Mouse (Mus musculus): ENCODE measurements at regions not wholly inside any gene's neighbourhood (a gene's known extent, or its start where the extent isn't known, plus 50 kb on each side); places are given as distances from the start of the nearest gene placed in this dataset.

DNA sequence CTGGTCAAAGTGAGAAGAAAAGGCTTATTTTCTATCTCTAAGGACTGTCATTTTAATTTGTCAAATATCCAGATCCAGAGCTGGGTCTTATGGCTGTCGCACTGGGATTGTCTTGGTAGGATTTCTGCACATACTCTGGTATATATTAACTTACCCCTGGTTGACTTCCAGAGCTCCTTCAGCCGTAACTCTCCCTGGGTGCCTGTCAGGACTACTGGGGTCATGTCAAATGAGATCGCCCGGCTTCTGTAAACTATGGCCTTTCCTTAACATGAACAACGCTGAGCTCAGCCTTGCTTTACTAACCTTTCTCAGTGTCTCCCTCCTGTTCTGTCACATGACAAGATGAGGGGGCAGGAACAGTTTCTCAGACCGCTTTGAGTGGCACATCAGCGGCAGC is 88.1 kb downstream of the Lrrc30 start:
- Histone ChIP-seq H3K4me1 (replicated peaks; ENCODE audit: control insufficient read depth, insufficient read depth, low read length) (no peaks in the 10 kb centered on the region), H3K27ac (ENCODE audit: low read length) (no peak overlapping the region), H3K9ac (ENCODE audit: low read length) (no peak overlapping the region), H3K9me3 (ENCODE audit: control insufficient read depth, low read length) (peaks cover 7% of the 10 kb centered on the region; the same call in 1 of the 2 replicates), H3K4me3 (ENCODE audit: low read length) (no peak overlapping the region), H3K4me2 (ENCODE audit: low read depth, low read length) (no peak overlapping the region), H3K27me3 (ENCODE audit: control insufficient read depth, insufficient read depth, low read depth, low read length) (no peaks in the 10 kb centered on the region), H3K36me3 (ENCODE audit: control insufficient read depth, insufficient read depth, low read length) (no peaks in the 10 kb centered on the region)
- ATAC-seq (ENCODE audit: low read depth), result no peak
- 70% methylated on average over 7 of the region's 7 CpGs for WGBS

DNA sequence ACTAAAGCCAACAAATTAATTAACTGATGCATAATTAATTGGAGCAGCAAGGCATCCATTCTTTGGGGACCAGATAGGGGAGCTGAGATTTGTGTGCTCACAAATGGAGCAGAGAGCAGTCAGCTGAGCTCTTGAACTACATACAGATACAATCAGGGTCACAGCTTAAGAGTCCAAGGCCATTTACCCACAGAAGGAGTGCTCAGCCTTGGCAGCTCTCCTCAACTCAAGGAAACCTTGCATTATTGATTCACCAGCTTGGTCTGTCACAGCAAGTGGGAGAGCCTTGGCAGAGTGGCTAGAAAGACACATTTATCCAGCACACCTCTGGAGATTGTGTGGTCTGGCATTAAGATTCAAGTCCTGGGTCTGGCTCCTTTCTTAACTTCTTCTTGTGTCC is 100.2 kb downstream of the Lrrc30 start:
- H3K4me1 ChIP-seq (replicated peaks; ENCODE audit: control insufficient read depth, insufficient read depth, low read length), result no peaks in the 10 kb centered on the region
- H3K9me3 ChIP-seq (ENCODE audit: control insufficient read depth, low read length), result no peaks in the 10 kb centered on the region
- no peak overlapping the region for H3K9ac ChIP-seq (ENCODE audit: low read length)
- H3K27ac ChIP-seq (ENCODE audit: low read length), result no peak overlapping the region
- no peaks in the 10 kb centered on the region for H3K36me3 ChIP-seq (ENCODE audit: control insufficient read depth, insufficient read depth, low read length)
- no peak overlapping the region for H3K4me2 ChIP-seq (ENCODE audit: low read depth, low read length)
- H3K4me3 ChIP-seq (ENCODE audit: low read length), result no peak overlapping the region
- no peak for ATAC-seq (ENCODE audit: low read depth)
- H3K27me3 ChIP-seq (ENCODE audit: control insufficient read depth, insufficient read depth, low read depth, low read length), result no peaks in the 10 kb centered on the region

DNA sequence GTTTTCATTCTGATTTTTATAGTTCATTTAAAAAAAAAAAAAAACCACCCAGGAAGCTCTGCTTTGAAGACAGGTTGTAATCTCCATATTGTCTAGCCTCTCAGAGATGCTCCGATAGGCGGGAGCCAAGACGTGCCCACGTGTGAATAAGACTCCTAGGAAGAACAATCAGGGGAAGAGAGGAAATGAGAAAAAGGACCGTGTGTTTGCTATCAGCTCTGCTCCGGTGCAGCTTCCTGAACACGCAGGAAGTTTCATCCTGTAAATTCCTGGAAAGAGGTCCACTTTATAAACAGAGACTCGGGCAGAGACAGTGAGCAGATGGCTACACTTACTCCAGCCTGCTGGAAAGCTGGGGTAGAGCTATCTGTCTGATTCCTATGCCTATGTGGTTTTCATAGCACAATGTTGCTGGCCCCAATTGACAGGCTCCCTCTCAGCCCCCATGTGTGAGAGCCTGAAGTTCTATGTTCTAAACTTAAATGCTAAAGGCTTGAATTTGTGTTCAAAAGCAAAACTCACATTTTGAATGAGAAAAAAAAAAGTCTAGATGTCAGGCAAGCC is 111.6 kb downstream of the Lrrc30 start:
- Histone ChIP-seq H3K4me2 (ENCODE audit: low read depth, low read length) (no peak overlapping the region), H3K27ac (ENCODE audit: low read length) (peak overlapping the region; percentile 64), H3K4me1 (replicated peaks; ENCODE audit: control insufficient read depth, insufficient read depth, low read length) (peaks cover 3% of the 10 kb centered on the region; the same call in 1 of the 2 replicates), H3K9me3 (ENCODE audit: control insufficient read depth, low read length) (peaks cover 2% of the 10 kb centered on the region; the same call in 1 of the 2 replicates), H3K4me3 (ENCODE audit: low read length) (no peak overlapping the region), H3K36me3 (ENCODE audit: control insufficient read depth, insufficient read depth, low read length) (no peaks in the 10 kb centered on the region), H3K27me3 (ENCODE audit: control insufficient read depth, insufficient read depth, low read depth, low read length) (no peaks in the 10 kb centered on the region), H3K9ac (ENCODE audit: low read length) (no peak overlapping the region)
- 41% methylated on average over 8 of the region's 8 CpGs for WGBS
- peak; percentile 36 for ATAC-seq (ENCODE audit: low read depth)

DNA sequence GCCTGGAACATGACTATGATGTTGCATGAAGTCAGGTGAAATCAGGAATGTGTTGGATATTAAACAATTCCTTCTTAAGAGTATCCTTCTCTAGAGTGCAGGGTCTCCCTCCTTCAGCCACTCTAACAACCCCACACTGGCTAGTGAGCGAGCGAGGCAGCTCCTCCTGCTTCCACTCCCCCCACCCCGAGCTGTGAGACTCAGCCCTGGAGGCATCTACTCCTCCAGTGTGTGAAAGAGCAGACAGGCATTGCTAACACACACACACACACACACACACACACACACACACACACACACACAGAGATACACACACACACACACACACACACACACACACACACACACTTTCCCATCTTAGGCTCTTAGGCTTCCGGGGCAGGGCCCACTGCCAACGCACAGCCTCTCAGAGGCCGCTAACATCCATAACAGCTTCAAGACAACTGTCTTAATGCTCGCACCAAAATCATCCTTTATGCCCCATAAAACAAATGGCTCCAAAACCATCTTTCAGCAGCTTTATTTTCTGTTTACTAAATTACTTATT is 116.8 kb downstream of the Lrrc30 start:
- no peak for ATAC-seq (ENCODE audit: low read depth)
- no peaks in the 10 kb centered on the region for H3K27me3 ChIP-seq (ENCODE audit: control insufficient read depth, insufficient read depth, low read depth, low read length)
- WGBS, result 51% methylated on average over 7 of the region's 7 CpGs
- no peak overlapping the region for H3K4me2 ChIP-seq (ENCODE audit: low read depth, low read length)
- no peak overlapping the region; the same call in 1 of the 2 replicates for H3K9ac ChIP-seq (ENCODE audit: low read length)
- peaks cover 4% of the 10 kb centered on the region; the same call in 1 of the 2 replicates for H3K4me1 ChIP-seq (replicated peaks; ENCODE audit: control insufficient read depth, insufficient read depth, low read length)
- H3K27ac ChIP-seq (ENCODE audit: low read length), result peak overlapping the region; percentile 84
- no peaks in the 10 kb centered on the region for H3K9me3 ChIP-seq (ENCODE audit: control insufficient read depth, low read length)
- H3K36me3 ChIP-seq (ENCODE audit: control insufficient read depth, insufficient read depth, low read length), result no peaks in the 10 kb centered on the region
- H3K4me3 ChIP-seq (ENCODE audit: low read length), result no peak overlapping the region

DNA sequence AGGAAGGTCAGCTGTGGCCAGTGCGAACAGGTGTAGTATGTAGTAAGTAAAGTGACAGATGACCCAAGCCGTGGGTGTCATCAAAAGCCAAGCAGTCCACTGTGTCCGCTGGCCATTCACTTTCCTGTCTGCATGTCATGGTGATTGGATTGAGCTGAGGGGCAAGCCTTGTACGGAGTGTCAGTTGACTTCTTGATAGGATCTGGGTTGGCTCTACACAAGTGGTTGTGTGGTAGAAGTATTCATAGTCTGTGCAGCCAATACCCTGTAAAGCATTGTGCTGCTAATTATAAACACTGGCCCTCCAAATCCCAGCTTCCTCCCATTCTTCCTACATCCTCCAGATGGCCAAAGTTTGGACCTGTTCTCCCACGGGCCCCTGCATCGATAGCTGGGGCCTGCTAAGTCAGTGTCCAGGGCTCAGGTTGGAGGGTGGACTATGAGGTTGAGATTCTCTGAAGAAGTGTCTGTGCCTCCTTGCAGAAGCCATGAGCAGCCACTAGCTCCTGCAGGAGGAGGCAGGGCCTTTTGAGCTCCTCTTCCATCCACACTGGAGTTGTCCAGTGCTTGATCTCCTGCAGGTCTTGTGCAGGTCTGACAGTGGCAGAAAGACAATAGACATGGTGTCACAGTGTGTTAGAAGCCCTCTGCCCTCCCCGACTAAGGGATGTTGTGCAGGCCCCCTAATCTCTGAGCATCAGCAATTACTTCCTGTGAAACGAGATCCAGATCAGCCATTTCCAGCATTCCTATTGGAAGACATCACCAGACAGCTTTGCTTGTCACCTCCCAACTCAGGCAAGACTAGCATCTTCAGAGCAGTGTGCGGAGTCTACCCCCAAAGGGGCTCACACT is 117.9 kb downstream of the Lrrc30 start:
- WGBS, result 51% methylated on average over 9 of the region's 9 CpGs

DNA sequence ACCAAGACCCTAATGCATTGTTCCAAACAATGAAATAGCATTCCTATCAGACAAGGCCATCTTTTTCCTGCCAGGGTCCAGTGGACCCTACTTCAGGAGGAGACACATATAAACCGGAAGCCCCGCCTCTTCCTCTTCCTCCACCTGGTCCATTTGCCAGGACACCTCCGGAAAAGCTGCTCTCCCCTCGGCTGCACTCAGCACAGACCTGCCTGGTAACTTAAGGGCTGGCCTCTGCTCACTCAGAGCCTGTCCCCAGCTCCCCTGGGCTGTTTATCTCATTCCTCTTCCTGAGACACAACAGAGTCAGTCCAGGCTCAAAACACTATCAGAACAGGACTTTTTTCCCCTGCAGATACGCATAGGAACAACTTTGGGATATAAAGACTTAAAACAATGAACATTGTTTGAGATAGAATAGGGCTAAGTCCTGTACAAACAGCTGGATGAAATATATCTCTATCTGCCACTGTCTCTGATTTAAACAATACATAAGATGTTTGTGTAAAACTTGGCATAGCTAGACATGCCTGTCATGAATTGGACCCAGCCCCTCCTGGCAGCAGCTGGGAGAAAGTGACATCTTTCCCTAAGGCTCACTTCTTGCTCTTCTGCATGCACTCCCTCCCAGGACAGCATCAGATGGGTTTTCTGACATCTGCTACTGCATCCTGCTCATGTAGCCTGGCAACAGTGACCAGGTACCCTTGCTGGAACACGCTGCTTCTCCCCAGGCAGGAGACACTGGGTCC is 119.6 kb downstream of the Lrrc30 start:
- Histone ChIP-seq H3K36me3 (ENCODE audit: control insufficient read depth, insufficient read depth, low read length) (no peaks in the 10 kb centered on the region), H3K9me3 (ENCODE audit: control insufficient read depth, low read length) (no peaks in the 10 kb centered on the region), H3K27ac (ENCODE audit: low read length) (peak overlapping the region; percentile 84), H3K4me1 (replicated peaks; ENCODE audit: control insufficient read depth, insufficient read depth, low read length) (peaks cover 4% of the 10 kb centered on the region; the same call in 1 of the 2 replicates), H3K27me3 (ENCODE audit: control insufficient read depth, insufficient read depth, low read depth, low read length) (no peaks in the 10 kb centered on the region), H3K4me2 (ENCODE audit: low read depth, low read length) (0 out of 2 replicates have a peak overlapping the region, but pooled peaks have one; percentile 5), H3K9ac (ENCODE audit: low read length) (no peak overlapping the region), H3K4me3 (ENCODE audit: low read length) (no peak overlapping the region)
- peak; percentile 87 for ATAC-seq (ENCODE audit: low read depth)
- 45% methylated on average over 6 of the region's 6 CpGs for WGBS

More for the DNA sequence above, 117.9 kb downstream of the Lrrc30 start:
- no peaks in the 10 kb centered on the region for H3K27me3 ChIP-seq (ENCODE audit: control insufficient read depth, insufficient read depth, low read depth, low read length)
- no peaks in the 10 kb centered on the region for H3K9me3 ChIP-seq (ENCODE audit: control insufficient read depth, low read length)
- peak; percentile 79 for ATAC-seq (ENCODE audit: low read depth)
- H3K9ac ChIP-seq (ENCODE audit: low read length), result no peak overlapping the region
- H3K4me3 ChIP-seq (ENCODE audit: low read length), result no peak overlapping the region
- H3K27ac ChIP-seq (ENCODE audit: low read length), result peak overlapping the region; percentile 84
- H3K4me1 ChIP-seq (replicated peaks; ENCODE audit: control insufficient read depth, insufficient read depth, low read length), result peaks cover 4% of the 10 kb centered on the region; the same call in 1 of the 2 replicates
- no peak overlapping the region for H3K4me2 ChIP-seq (ENCODE audit: low read depth, low read length)
- no peaks in the 10 kb centered on the region for H3K36me3 ChIP-seq (ENCODE audit: control insufficient read depth, insufficient read depth, low read length)

DNA sequence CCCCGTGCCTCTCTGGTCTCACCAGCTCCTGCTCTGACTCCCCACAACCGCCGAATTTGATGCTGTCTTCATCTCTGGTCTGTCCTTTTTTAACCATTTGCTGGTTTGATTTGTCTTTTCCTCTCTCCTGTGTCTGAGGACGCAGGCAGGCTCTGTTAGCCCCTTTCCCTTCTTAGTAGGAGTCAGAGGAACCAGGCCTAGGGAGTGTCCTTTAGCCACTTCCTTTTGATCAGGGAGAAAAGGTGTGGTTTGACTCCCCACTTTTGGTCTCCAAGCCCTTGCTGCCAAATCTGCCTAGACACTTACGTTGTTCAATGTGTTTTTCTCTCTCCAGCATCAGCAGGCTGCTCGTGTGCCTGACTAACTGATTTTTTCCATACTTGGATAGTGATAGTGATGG is 120.5 kb downstream of the Lrrc30 start:
- Histone ChIP-seq H3K4me1 (replicated peaks; ENCODE audit: control insufficient read depth, insufficient read depth, low read length) (peaks cover 4% of the 10 kb centered on the region; the same call in 1 of the 2 replicates), H3K27me3 (ENCODE audit: control insufficient read depth, insufficient read depth, low read depth, low read length) (no peaks in the 10 kb centered on the region), H3K4me3 (ENCODE audit: low read length) (no peak overlapping the region), H3K9ac (ENCODE audit: low read length) (no peak overlapping the region), H3K36me3 (ENCODE audit: control insufficient read depth, insufficient read depth, low read length) (no peaks in the 10 kb centered on the region), H3K9me3 (ENCODE audit: control insufficient read depth, low read length) (no peaks in the 10 kb centered on the region), H3K4me2 (ENCODE audit: low read depth, low read length) (no peak overlapping the region), H3K27ac (ENCODE audit: low read length) (peak overlapping the region; percentile 76)
- ATAC-seq (ENCODE audit: low read depth), result no peak
- WGBS, result 53% methylated on average over 6 of the region's 6 CpGs

DNA sequence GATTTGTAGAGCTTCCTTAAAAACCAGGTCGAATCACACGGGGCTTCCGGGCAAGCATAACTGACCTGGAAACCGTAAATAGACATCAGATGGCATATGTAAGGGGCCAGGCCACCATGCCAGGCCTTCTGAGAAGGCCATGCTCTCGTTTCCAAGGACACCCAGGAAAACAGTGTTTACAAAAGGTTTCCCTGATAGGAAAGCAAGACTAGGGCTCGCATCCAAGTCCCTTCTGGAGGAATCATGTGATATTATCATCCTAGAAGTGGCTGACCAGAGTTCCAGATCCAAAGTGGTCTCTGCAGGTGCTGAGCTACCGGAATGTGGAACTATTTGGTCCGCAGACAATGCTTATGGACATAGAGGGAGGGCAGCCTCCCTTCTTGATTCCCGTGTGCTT is 122.6 kb downstream of the Lrrc30 start:
- H3K9ac ChIP-seq (ENCODE audit: low read length), result no peak overlapping the region
- no peaks in the 10 kb centered on the region for H3K36me3 ChIP-seq (ENCODE audit: control insufficient read depth, insufficient read depth, low read length)
- no peak overlapping the region for H3K4me2 ChIP-seq (ENCODE audit: low read depth, low read length)
- WGBS, result 60% methylated on average over 9 of the region's 9 CpGs
- ATAC-seq (ENCODE audit: low read depth), result no peak
- H3K9me3 ChIP-seq (ENCODE audit: control insufficient read depth, low read length), result no peaks in the 10 kb centered on the region
- H3K27me3 ChIP-seq (ENCODE audit: control insufficient read depth, insufficient read depth, low read depth, low read length), result no peaks in the 10 kb centered on the region
- no peak overlapping the region for H3K27ac ChIP-seq (ENCODE audit: low read length)
- H3K4me1 ChIP-seq (replicated peaks; ENCODE audit: control insufficient read depth, insufficient read depth, low read length), result no peaks in the 10 kb centered on the region; the same call in 1 of the 2 replicates
- no peak overlapping the region for H3K4me3 ChIP-seq (ENCODE audit: low read length)
